Mouse (Mus musculus): Measurements from ENCODE around the gene Ddx60.

GRCm38 (mm10) chr8:62060357-62060756 lies 132.5 kb downstream of the Ddx60 start:
- TF ChIP-seq POLR2A (IDR thresholded peaks at IDR 0.05; ENCODE audit: borderline replicate concordance, low read depth, low read length) = no peak
- TF ChIP-seq CTCF (IDR thresholded peaks at IDR 0.05; ENCODE audit: low read depth, low read length) = no peak
